Mouse (Mus musculus): ENCODE data around the gene Pank2.

Gene Pank2

DNA sequence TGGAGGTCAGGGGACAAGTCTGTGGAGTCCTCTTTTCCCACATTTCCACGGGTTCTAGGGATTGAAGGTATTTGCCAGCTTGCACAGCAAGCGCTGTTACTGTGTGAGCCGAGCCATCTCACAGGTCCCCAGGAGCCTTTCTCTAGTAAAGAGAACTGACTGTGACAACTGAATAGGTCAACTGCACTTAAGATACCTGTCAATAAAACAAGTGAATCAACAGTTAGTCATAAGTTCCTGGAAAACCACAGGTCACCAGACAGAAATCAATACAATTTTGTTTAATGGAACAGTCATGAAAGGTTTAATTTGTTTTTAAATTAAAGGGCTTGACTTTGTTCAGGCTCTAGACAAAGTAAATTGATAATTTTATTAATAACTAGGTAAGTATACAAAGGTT is 68.3 kb downstream of the Pank2 start:
- DNase-seq: no peak

DNA sequence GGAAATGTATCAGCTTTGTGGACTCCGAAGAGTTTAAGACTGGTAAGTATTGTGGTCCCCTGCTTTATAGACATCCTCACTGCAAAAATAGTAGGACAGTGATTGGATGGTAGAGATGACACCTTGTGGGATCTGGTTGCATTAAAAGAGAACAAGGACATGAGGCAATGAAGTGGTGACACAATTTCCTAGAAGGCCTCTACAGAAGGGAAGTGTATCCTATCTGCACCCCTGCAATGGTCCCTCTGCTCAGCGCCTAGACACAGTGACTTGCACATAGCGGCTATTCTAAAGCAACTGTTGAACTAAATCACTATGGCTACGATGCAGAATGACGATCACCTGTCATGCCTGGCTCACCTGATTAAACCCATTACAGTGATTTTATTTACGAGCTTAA is 75.3 kb downstream of the Pank2 start:
- DNase-seq: no peak

DNA sequence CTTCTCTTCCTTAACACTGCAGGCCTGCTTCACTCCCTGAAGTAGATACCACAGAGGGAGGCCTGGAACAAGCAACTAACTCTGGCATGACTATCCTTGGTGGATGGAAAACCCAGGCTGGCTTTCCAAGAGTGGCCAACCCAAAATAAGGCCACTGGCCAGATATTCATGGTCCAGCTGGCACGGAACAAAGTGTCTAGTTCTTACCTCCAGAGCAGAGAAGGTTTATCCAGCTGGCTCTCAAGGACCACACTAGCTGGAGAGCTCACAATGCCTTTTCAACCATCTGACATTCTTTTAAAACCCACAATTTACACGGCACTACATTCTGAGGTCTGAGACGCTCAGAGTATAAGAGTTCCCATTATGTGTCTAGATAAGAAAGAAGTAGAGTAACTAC is 82.2 kb downstream of the Pank2 start:
- DNase-seq: peak; percentile 40

DNA sequence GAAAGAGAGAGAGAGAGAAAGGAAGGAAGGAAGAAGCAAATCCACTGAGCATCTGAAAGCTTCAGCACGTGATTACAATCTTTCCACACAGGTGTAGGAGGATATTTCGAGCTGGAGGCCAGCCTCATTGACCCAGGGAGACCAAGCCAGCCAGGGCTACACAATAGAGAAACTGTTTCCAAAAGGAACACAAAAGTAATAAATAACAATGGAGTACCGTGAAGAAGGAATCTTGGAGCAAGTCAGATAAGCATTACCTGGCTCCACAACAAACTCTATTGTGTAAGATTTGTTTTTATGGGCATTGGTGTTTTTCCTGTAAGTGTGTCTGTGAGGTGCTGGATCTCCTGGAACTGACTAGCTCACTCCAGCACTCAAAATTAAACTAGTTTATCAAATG is 83.3 kb downstream of the Pank2 start:
- DNase-seq: no peak
